Mouse (Mus musculus) CH12.LX (cell line): Measurements from ENCODE around the gene Tef. TPM values are rescaled to one million over a fixed set of nuclear protein-coding genes. Genes with fewer than 3 reads are reported as not detected.

Source experiments
- DNase-seq: peaks from one replicate; pipeline ENCODE4 v3.0.0-alpha.2; 2013; ENCODE audit errors: extremely low read depth
- H3K27ac ChIP-seq: 2 replicates; pipeline ENCODE4 v1.5.1; 2012; ENCODE audit warnings: low read depth, mild to moderate bottlenecking, control low read depth, moderate library complexity; ENCODE audit not compliant: insufficient read depth
- H3K27me3 ChIP-seq: replicated peaks from 2 replicates; pipeline ENCODE3; 2012; ENCODE audit warnings: inconsistent platforms
- H3K36me3 ChIP-seq, 2 experiments: replicated peaks in 1 of 2; 2 replicates each; pipeline versions ENCODE3 to v1.6.1; 2012; ENCODE audit warnings: inconsistent platforms in 1 of 2, low read length in 1 of 2, mild to moderate bottlenecking in 1 of 2, mixed read lengths in 1 of 2, moderate library complexity in 1 of 2; ENCODE audit not compliant: control insufficient read depth in 1 of 2, insufficient read depth in 1 of 2
- H3K4me1 ChIP-seq, 2 experiments: 2 replicates each; pipeline ENCODE4 v1.6.1; 2012; ENCODE audit warnings: inconsistent platforms in 1 of 2, moderate library complexity in 1 of 2; ENCODE audit not compliant: insufficient read depth in 2 of 2, control insufficient read depth in 1 of 2
- H3K4me2 ChIP-seq: 2 replicates; pipeline ENCODE4 v1.6.1; 2012; ENCODE audit warnings: low read depth, mild to moderate bottlenecking, control low read depth; ENCODE audit not compliant: poor library complexity, insufficient read depth, severe bottlenecking
- H3K4me3 ChIP-seq, 3 experiments: fragments of 150-350 bp in 1 of 3; sonication (generic) in 1 of 3; replicated peaks in 1 of 3; 2 replicates each; pipeline versions ENCODE3 to v1.5.1; 2011 to 2012; ENCODE audit warnings: low read depth in 2 of 3, low read length in 2 of 3, mild to moderate bottlenecking in 2 of 3, moderate library complexity in 2 of 3, control low read depth in 1 of 3, improper control_type of control experiment in 1 of 3, inconsistent platforms in 1 of 3, mixed read lengths in 1 of 3; ENCODE audit not compliant: poor library complexity in 1 of 3
- H3K79me2 ChIP-seq: replicated peaks from 2 replicates; pipeline ENCODE4 v1.6.1; 2012; ENCODE audit warnings: mild to moderate bottlenecking, moderate library complexity; ENCODE audit not compliant: control insufficient read depth, poor library complexity, insufficient read depth, severe bottlenecking; ENCODE audit errors: extremely low read depth
- H3K9ac ChIP-seq: 2 replicates; pipeline ENCODE4 v1.6.1; 2012; ENCODE audit warnings: low read depth, mild to moderate bottlenecking, control low read depth, moderate library complexity; ENCODE audit not compliant: insufficient read depth
- H3K9me3 ChIP-seq: replicated peaks from 2 replicates; pipeline ENCODE3; 2012; ENCODE audit warnings: low read length, inconsistent platforms, mixed read lengths
- BHLHE40 ChIP-seq: IDR thresholded peaks from 2 replicates; pipeline ENCODE4 v1.6.1; 2011; ENCODE audit warnings: mild to moderate bottlenecking, low read depth, low read length, improper control_type of control experiment
- CHD2 ChIP-seq: IDR thresholded peaks from 2 replicates; pipeline ENCODE4 v1.6.1; 2011; ENCODE audit warnings: low read length, improper control_type of control experiment
- CTCF ChIP-seq, 2 experiments: IDR thresholded peaks in 1 of 2; conservative IDR thresholded peaks in 1 of 2; 2 replicates each; pipeline ENCODE4 v1.5.1; 2011 to 2012; ENCODE audit warnings: low read depth in 2 of 2, low read length in 2 of 2, improper control_type of control experiment in 1 of 2, inconsistent platforms in 1 of 2, mild to moderate bottlenecking in 1 of 2, moderate library complexity in 1 of 2
- GABPA ChIP-seq: IDR thresholded peaks from 2 replicates; pipeline ENCODE4 v1.6.1; 2012; ENCODE audit warnings: low read depth, low read length, improper control_type of control experiment, inconsistent platforms; ENCODE audit not compliant: insufficient replicate concordance
- HCFC1 ChIP-seq: IDR thresholded peaks from 2 replicates; pipeline ENCODE4 v1.6.1; 2012; ENCODE audit warnings: low read depth, mild to moderate bottlenecking, inconsistent platforms, low read length, improper control_type of control experiment
- JUN ChIP-seq: IDR thresholded peaks from 2 replicates; pipeline ENCODE4 v1.6.1; 2011; ENCODE audit warnings: low read depth, mild to moderate bottlenecking, low read length, improper control_type of control experiment, moderate library complexity; ENCODE audit not compliant: insufficient read depth
- KAT2A ChIP-seq: IDR thresholded peaks from 2 replicates; pipeline ENCODE4 v1.6.1; 2012; ENCODE audit warnings: low read length, improper control_type of control experiment, inconsistent platforms; ENCODE audit not compliant: insufficient replicate concordance
- MAX ChIP-seq: IDR thresholded peaks from 2 replicates; pipeline ENCODE4 v1.6.1; 2011; ENCODE audit warnings: low read length, improper control_type of control experiment
- MAZ ChIP-seq: IDR thresholded peaks from 2 replicates; pipeline ENCODE4 v1.6.1; 2012; ENCODE audit warnings: low read depth, mild to moderate bottlenecking, inconsistent platforms, low read length, improper control_type of control experiment, moderate library complexity
- MEF2A ChIP-seq: IDR thresholded peaks from 2 replicates; pipeline ENCODE4 v1.6.1; 2014; ENCODE audit warnings: low read depth, mild to moderate bottlenecking, inconsistent platforms, low read length, improper control_type of control experiment, borderline replicate concordance
- MXI1 ChIP-seq: IDR thresholded peaks from 2 replicates; pipeline ENCODE4 v1.6.1; 2011; ENCODE audit warnings: mild to moderate bottlenecking, low read depth, low read length, improper control_type of control experiment
- MYC ChIP-seq: IDR thresholded peaks from 2 replicates; pipeline ENCODE4 v1.6.1; 2011; ENCODE audit warnings: low read depth, mild to moderate bottlenecking, improper control_type of control experiment, low read length
- NELFE ChIP-seq: IDR thresholded peaks from 2 replicates; pipeline ENCODE4 v1.6.1; 2011; ENCODE audit warnings: low read depth, low read length, improper control_type of control experiment
- RAD21 ChIP-seq: IDR thresholded peaks from 2 replicates; pipeline ENCODE4 v1.6.1; 2011; ENCODE audit warnings: low read depth, mild to moderate bottlenecking, low read length, improper control_type of control experiment, moderate library complexity
- SMC3 ChIP-seq: IDR thresholded peaks from 2 replicates; pipeline ENCODE4 v1.6.1; 2011; ENCODE audit warnings: low read depth, low read length, improper control_type of control experiment
- TBP ChIP-seq: conservative IDR thresholded peaks from 2 replicates; pipeline ENCODE4 v1.6.1; 2011; ENCODE audit warnings: low read depth, low read length, improper control_type of control experiment
- UBTF ChIP-seq: IDR thresholded peaks from 2 replicates; pipeline ENCODE4 v1.6.1; 2012; ENCODE audit warnings: low read depth, mild to moderate bottlenecking, inconsistent platforms, low read length, improper control_type of control experiment, moderate library complexity
- USF2 ChIP-seq: conservative IDR thresholded peaks from 2 replicates; pipeline ENCODE4 v1.6.1; 2011; ENCODE audit warnings: low read depth, low read length, improper control_type of control experiment
- ZMIZ1 ChIP-seq: IDR thresholded peaks from 2 replicates; pipeline ENCODE4 v1.6.1; 2012; ENCODE audit warnings: low read depth, mild to moderate bottlenecking, inconsistent platforms, low read length, improper control_type of control experiment
- dilution Hi-C: fragments of 300-500 bp; cut with MboI; formaldehyde crosslinking; loops from 2 replicates; pipeline ENCODE4 v1.14.3; 2020; ENCODE audit warnings: low sequenced_read_pairs; ENCODE audit not compliant: extremely low pct_unique_long_range_greater_than_20kb, extremely low pct_ligation_motif_present
- in situ Hi-C: fragments of 300-500 bp; cut with MboI; formaldehyde crosslinking; loops from 3 replicates; pipeline ENCODE4 v1.14.3; 2019; ENCODE audit warnings: low sequenced_read_pairs, low pct_ligation_motif_present, low pct_unique_long_range_greater_than_20kb, mixed read lengths
- polyA plus RNA-seq: library from polyadenylated mRNA; unstranded; fragments of >175 nt; gene quantifications from 2 replicates; pipeline ENCODE4 v1.2.1, GENCODE M21; 2012; ENCODE audit warnings: low read depth; ENCODE audit not compliant: insufficient read length
- total RNA-seq, 2 experiments: library from RNA; depleted of rRNA; stranded (reverse); fragments of 300-350 nt in 1 of 2; fragments of >200 nt in 1 of 2; gene quantifications; 2 replicates each; pipeline ENCODE4 v1.2.3; 2012 to 2014

Tef gene
- total and polyA plus RNA-seq, 3 experiments, result 14.7 to 17.2 (median 14.9) TPM

DNA sequence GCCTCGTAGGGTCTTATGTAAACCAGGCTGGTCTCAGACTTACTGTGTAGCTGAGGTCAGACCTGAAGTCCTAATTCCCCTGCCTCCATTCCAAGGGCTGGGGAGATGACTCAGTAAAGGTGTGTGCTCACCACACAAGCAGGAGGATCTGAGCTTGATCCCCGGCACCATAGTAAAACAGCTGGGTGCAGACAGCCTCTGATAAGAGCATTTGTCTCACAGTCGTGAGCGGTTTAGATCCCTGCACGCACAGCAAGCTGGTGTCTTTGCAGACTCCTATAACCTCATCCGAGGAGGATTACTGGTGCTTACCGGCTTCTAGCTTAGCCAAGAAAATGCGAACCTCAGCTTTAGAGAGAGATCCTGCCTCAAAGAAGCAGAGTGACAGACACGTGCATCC, 48.6 kb upstream of the Tef start:
- Histone ChIP-seq H3K4me1 (peaks cover 1 to 3% of the 10 kb centered on the region in 2 experiments; a peak in 3 of 4 replicates), H3K9ac (no peak overlapping the region), H3K27ac (no peak overlapping the region), H3K9me3 (peaks cover 3% of the 10 kb centered on the region), H3K4me3 (no peak overlapping the region), H3K79me2 (peaks cover 10% of the 10 kb centered on the region), H3K27me3 (no peaks in the 10 kb centered on the region), H3K4me2 (no peak overlapping the region)
- dilution Hi-C loops (no loop called here), in situ Hi-C loops (no loop called here)
- no peak for DNase-seq
- no peak for TF ChIP-seq NELFE
- no peak for TF ChIP-seq TBP
- no peak for TF ChIP-seq MAZ
- TF ChIP-seq, all 38 proteins: peak for 0
- peaks cover 5 to 49% of the 10 kb centered on the region in 2 experiments for H3K36me3 ChIP-seq

DNA sequence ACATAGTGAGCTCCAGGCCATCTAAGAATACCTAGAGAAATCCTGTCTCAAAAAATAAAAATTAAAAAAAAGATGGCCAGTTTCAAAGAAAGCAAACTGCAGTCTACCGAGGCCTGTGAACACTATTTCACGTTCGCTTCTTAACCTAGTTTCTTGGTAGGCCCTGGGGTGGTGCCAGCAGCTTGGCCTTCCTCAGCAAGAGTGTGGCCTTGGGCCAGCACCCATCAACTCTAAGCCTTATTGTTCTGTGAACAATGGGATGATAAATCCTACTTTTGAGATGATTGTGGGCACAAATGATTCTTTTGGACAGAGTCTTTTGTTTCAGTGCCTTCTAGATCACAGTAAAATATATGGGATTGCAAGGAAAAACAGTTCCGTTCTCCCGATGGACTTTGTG, 43.5 kb upstream of the Tef start:
- in situ Hi-C loops, result no loop called here
- no peak overlapping the region for H3K9ac ChIP-seq
- TF ChIP-seq SMC3 (no peak), GABPA (no peak), HCFC1 (no peak), JUN (no peak), USF2 (no peak), ZMIZ1 (no peak), MXI1 (no peak), UBTF (no peak), MYC (no peak), KAT2A (no peak), CTCF (conservative IDR thresholded peaks at IDR 0.05 in 1 of 2, IDR thresholded peaks at IDR 0.05 in 1 of 2; ENCODE audit: low read depth in 2 of 2, low read length in 2 of 2) (no peak), MAX (no peak), CHD2 (no peak), RAD21 (no peak), MEF2A (no peak), BHLHE40 (no peak)
- dilution Hi-C loops, result no loop called here
- no peak for DNase-seq
- no peaks in the 10 kb centered on the region for H3K27me3 ChIP-seq
- peaks cover 0 to 7% of the 10 kb centered on the region in 2 experiments; a peak in 1 of 4 replicates for H3K4me1 ChIP-seq
- H3K4me3 ChIP-seq, result no peak overlapping the region
- peaks cover 5 to 60% of the 10 kb centered on the region in 2 experiments for H3K36me3 ChIP-seq
- H3K4me2 ChIP-seq, result no peak overlapping the region
- no peak overlapping the region for H3K27ac ChIP-seq
- peaks cover 6% of the 10 kb centered on the region for H3K9me3 ChIP-seq
- H3K79me2 ChIP-seq, result no peaks in the 10 kb centered on the region
